Mouse (Mus musculus): ENCODE measurements around the gene Scrn2.

GRCm38 (mm10) chr11:97030426-97030825 lies 688 bp downstream of the Scrn2 start:
- TF ChIP-seq POLR2A (IDR thresholded peaks at IDR 0.05; ENCODE audit: borderline replicate concordance, extremely low read depth, insufficient read depth, insufficient read length, poor library complexity, severe bottlenecking) (no peak), CTCF (IDR thresholded peaks at IDR 0.05; ENCODE audit: borderline replicate concordance, extremely low read depth, insufficient read depth, insufficient read length) (no peak)

Measured in brain, embryonic 14.5 days (tissue).